Mouse (Mus musculus) small intestine, adult 2 months (tissue): Measurements from ENCODE around the gene Gm20388. TPM values are rescaled to one million over a fixed set of nuclear protein-coding genes. Genes with fewer than 3 reads are reported as not detected.

Source experiments
- H3K27ac ChIP-seq: fragments of 200-500 bp; 2 replicates; pipeline ENCODE4 v1.5.1; 2012; ENCODE audit warnings: low read depth, low read length, control low read depth, inconsistent platforms; ENCODE audit not compliant: insufficient read depth
- H3K27me3 ChIP-seq: fragments of 200-500 bp; 2 replicates; pipeline ENCODE4 v1.6.1; 2012; ENCODE audit warnings: mild to moderate bottlenecking, moderate library complexity, low read length, inconsistent platforms; ENCODE audit not compliant: control insufficient read depth, insufficient read depth
- H3K36me3 ChIP-seq: fragments of 200-500 bp; 2 replicates; pipeline ENCODE4 v1.6.1; 2012; ENCODE audit warnings: mild to moderate bottlenecking, low read length, control low read depth, inconsistent platforms; ENCODE audit not compliant: control insufficient read depth, insufficient read depth
- H3K4me1 ChIP-seq: fragments of 200-500 bp; 2 replicates; pipeline ENCODE4 v1.6.1; 2012; ENCODE audit warnings: low read length, inconsistent platforms, mixed read lengths; ENCODE audit not compliant: control insufficient read depth, insufficient read depth, insufficient read length
- H3K4me3 ChIP-seq: fragments of 200-500 bp; 2 replicates; pipeline ENCODE4 v1.5.1; 2012; ENCODE audit warnings: low read depth, mild to moderate bottlenecking, control low read depth, inconsistent platforms, low read length, moderate library complexity
- CTCF ChIP-seq: fragments of 200-500 bp; IDR thresholded peaks from 2 replicates; pipeline ENCODE4 v1.5.1; 2012; ENCODE audit warnings: low read depth, mild to moderate bottlenecking, control low read depth, inconsistent platforms, low read length, moderate library complexity, mixed read lengths; ENCODE audit not compliant: insufficient replicate concordance, insufficient read length; ENCODE audit errors: extremely low read depth
- POLR2A ChIP-seq: fragments of 200-500 bp; IDR thresholded peaks from 2 replicates; pipeline ENCODE4 v1.6.1; 2012; ENCODE audit warnings: low read depth, mild to moderate bottlenecking, control low read depth, inconsistent platforms, low read length, moderate library complexity
- WGBS: fragments of 180-500 bp; shearing (Covaris S2); methylation state at CpG from one replicate; pipeline ENCODE4 v1.1.7; 2018; 5-methylcytosine and 5-hydroxymethylcytosine counted together
- polyA plus RNA-seq: library from polyadenylated mRNA; depleted of rRNA; stranded (reverse); fragments of >200 nt; gene quantifications from 2 replicates; pipeline ENCODE4 v1.2.3, GENCODE M21; 2012

Gene Gm20388
- polyA plus RNA-seq, 1 experiment: 37.3 TPM

- 59% methylated on average over 14 of the region's 14 CpGs for WGBS
- no peak for TF ChIP-seq POLR2A
- no peak for TF ChIP-seq CTCF
- no peak overlapping the region for H3K4me3 ChIP-seq
- no peaks in the 10 kb centered on the region for H3K4me1 ChIP-seq
- H3K27me3 ChIP-seq: no peaks in the 10 kb centered on the region
- no peaks in the 10 kb centered on the region for H3K36me3 ChIP-seq
- H3K27ac ChIP-seq: no peak overlapping the region
Measured at GRCm38 (mm10) chr8:120916831-120917435, 1006.3 kb downstream of the Gm20388 start.

- Histone ChIP-seq H3K27ac (no peak overlapping the region), H3K4me3 (no peak overlapping the region), H3K4me1 (no peaks in the 10 kb centered on the region), H3K36me3 (no peaks in the 10 kb centered on the region), H3K27me3 (no peaks in the 10 kb centered on the region)
- no peak for TF ChIP-seq CTCF
- 57% methylated on average over 4 of the region's 4 CpGs for WGBS
Measured at GRCm38 (mm10) chr8:120920527-120920926, 1009.9 kb downstream of the Gm20388 start.

- 79% methylated on average over 9 of the region's 9 CpGs for WGBS
- Histone ChIP-seq H3K27ac (peak overlapping the region; percentile 46), H3K27me3 (no peaks in the 10 kb centered on the region), H3K4me1 (no peaks in the 10 kb centered on the region), H3K4me3 (no peak overlapping the region), H3K36me3 (no peaks in the 10 kb centered on the region)
- TF ChIP-seq POLR2A: no peak
Measured at GRCm38 (mm10) chr8:120926201-120926600, 1015.6 kb downstream of the Gm20388 start.

DNA sequence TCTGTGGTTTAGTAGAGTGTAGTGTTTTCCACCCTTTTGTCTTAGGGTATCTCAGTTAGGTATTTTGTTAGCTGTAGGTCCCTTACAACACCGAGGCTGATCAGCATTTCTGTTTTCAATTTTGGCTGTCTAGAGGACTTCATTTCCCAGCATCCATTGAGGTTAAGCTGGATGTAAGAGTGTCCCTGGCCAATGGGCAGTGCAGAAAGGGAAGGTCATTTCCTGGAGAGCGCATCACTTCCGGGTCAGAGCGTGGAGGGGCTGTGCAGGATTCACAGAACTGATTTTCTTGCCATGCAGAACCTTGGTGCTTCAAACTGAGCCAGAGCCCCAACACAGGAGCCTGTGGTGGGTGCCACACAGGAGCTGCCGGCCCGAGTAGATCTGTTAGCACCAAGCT is 1017.4 kb downstream of the Gm20388 start:
- TF ChIP-seq POLR2A: no peak
- no peak for TF ChIP-seq CTCF
- Histone ChIP-seq H3K27ac (no peak overlapping the region), H3K36me3 (no peaks in the 10 kb centered on the region), H3K27me3 (no peaks in the 10 kb centered on the region), H3K4me3 (no peak overlapping the region), H3K4me1 (no peaks in the 10 kb centered on the region)
- 82% methylated on average over 6 of the region's 6 CpGs for WGBS

GRCm38 (mm10) chr8:120934596-120934995 is 1024.0 kb downstream of the Gm20388 start:
- H3K4me1 ChIP-seq: no peaks in the 10 kb centered on the region
- H3K27me3 ChIP-seq: no peaks in the 10 kb centered on the region
- no peak overlapping the region for H3K4me3 ChIP-seq
- H3K27ac ChIP-seq: no peak overlapping the region; the same call in 1 of the 2 replicates
- 83% methylated on average over 9 of the region's 9 CpGs for WGBS
- no peaks in the 10 kb centered on the region for H3K36me3 ChIP-seq
- no peak for TF ChIP-seq CTCF
- TF ChIP-seq POLR2A: no peak

DNA sequence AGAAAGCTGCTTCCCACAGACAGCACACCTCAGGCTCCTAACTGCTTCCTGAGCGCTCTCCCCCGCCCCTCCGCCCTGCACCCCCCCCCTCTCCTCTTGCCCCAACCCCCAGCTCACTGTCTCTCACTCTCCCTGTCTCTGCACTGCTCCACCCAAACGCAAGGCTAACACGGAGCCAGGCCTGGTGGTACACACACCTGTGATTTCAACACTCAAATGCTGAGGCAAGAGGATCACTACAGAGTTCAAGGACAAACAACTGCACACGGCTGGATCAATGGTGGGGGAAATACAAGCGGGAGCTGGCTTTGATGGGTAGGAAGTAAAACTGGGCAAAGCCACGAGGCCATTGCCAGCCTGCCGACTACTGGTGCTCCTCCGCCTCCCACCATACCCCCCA is 1026.0 kb downstream of the Gm20388 start:
- TF ChIP-seq POLR2A (no peak), CTCF (no peak)
- Histone ChIP-seq H3K4me1 (no peaks in the 10 kb centered on the region; the same call in 1 of the 2 replicates), H3K36me3 (no peaks in the 10 kb centered on the region), H3K27ac (peak overlapping the region; percentile 1; the same call in 1 of the 2 replicates), H3K4me3 (no peak overlapping the region), H3K27me3 (no peaks in the 10 kb centered on the region)
- 33% methylated on average over 10 of the region's 10 CpGs for WGBS

- peak overlapping the region; percentile 57 for H3K27ac ChIP-seq
- no peaks in the 10 kb centered on the region for H3K36me3 ChIP-seq
- H3K4me1 ChIP-seq: no peaks in the 10 kb centered on the region; the same call in 1 of the 2 replicates
- no peak overlapping the region for H3K4me3 ChIP-seq
- H3K27me3 ChIP-seq: no peaks in the 10 kb centered on the region
- whole genome bisulfite sequencing: 51% methylated on average over 7 of the region's 9 CpGs
- TF ChIP-seq POLR2A (no peak), CTCF (no peak)
Measured at GRCm38 (mm10) chr8:120937474-120937873, 1026.8 kb downstream of the Gm20388 start.
